Mouse (Mus musculus) brain, embryonic 14.5 days (tissue): ENCODE data around the gene Parp11.

Source experiments
- CTCF ChIP-seq: fragments of 200-500 bp; IDR thresholded peaks from 2 replicates; pipeline ENCODE4 v1.5.1; 2012; ENCODE audit warnings: inconsistent platforms, mild to moderate bottlenecking, moderate library complexity, borderline replicate concordance; ENCODE audit not compliant: insufficient read depth, insufficient read length; ENCODE audit errors: extremely low read depth
- POLR2A ChIP-seq: fragments of 200-500 bp; IDR thresholded peaks from 2 replicates; pipeline ENCODE4 v1.6.1; 2012; ENCODE audit warnings: mild to moderate bottlenecking, inconsistent platforms, borderline replicate concordance; ENCODE audit not compliant: poor library complexity, insufficient read depth, insufficient read length, severe bottlenecking; ENCODE audit errors: extremely low read depth

DNA sequence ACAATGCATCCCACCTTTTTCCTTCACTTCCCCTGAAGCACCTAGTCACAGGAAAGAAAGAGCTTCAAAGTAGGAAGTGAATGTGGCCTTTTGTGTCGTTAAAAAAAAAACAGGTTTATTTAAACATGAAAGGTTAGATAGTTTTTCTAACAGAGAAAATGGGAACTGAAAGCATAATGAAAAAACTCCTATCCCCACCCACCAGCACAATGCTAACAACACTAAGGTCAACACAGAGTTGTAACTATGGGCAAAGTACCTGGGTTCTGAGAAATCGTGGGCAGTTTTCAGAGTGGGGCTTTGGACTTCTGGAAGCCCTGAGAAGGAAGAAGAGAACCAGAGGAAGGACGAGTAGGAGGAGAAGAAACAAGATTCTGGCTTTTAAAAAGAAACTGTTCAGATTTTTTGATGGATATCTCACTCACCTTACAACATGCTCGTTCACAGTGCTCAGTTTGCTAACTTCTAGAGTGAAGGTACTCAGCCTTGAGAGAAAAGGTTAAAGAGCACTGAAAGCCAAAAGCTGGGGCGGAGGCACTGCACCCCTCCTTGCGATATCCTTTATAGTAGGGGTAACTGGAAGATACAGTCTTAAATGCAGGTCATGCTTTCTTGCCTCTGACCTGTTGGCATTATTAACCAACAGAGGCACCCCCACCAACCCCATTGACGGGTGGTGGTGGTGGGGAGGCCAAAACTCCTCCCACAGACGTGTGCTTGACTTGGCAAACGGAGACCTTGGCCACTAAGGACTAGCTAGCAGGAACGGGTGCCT lies 1.2 kb downstream of the Parp11 start:
- no peak for TF ChIP-seq CTCF
- no peak for TF ChIP-seq POLR2A
